Mouse (Mus musculus) Patski (cell line): ENCODE results near the gene Foxd1. TPM values are rescaled to one million over a fixed set of nuclear protein-coding genes. Genes with fewer than 3 reads are reported as not detected.
A peak's percentile ranks its signal among the peaks of the same experiment; 100 is the strongest.

ENCODE experiments used
- ATAC-seq: fragments of 100-300 bp; one replicate; pipeline ENCODE4 v1.8.0; 2021
- CTCF ChIA-PET: fragments of 350-600 bp; sonication (Branson Sonifier 250); formaldehyde crosslinking; loops from one replicate; lab custom pipeline; 2022; ENCODE audit warnings: inconsistent platforms; lab: Charles Lee
- POLR2A ChIA-PET: fragments of 350-600 bp; sonication (Branson Sonifier 250); formaldehyde crosslinking; loops from one replicate; lab custom pipeline; 2022; ENCODE audit warnings: antibody characterized with exemption, inconsistent platforms; lab: Charles Lee
- DNase-seq: peaks from one replicate; pipeline ENCODE4 v3.0.0-alpha.2; 2011; ENCODE audit warnings: low read depth, low spot score
- H3K27me3 ChIP-seq: fragments of 371-371 bp; one replicate; pipeline ENCODE4 v1.5.1; 2021
- CTCF ChIP-seq: fragments of 100-300 bp; IDR thresholded peaks from one replicate; pipeline ENCODE4 v1.5.1; 2021
- in situ Hi-C: fragments of 300-500 bp; cut with MboI; formaldehyde crosslinking; loops from 3 replicates; pipeline ENCODE4 v1.11.1; 2018; ENCODE audit warnings: low pct_unique_long_range_greater_than_20kb, mixed read lengths
- polyA plus RNA-seq: library from polyadenylated mRNA; unstranded; gene quantifications from one replicate; pipeline ENCODE4 v1.2.3, GENCODE M21; 2021

Foxd1 gene
- polyA plus RNA-seq, 1 experiment from 2014 or later, result 15.1 TPM

- ChIA-PET CTCF (no interaction called here), POLR2A (interaction anchor here (0.6 to 1.7 kb wide), 5 partner anchors 8 to 293 kb away, joined by 3 to 5 read pairs (median 3); no protein-coding TSS in a partner anchor)
- peak; percentile 87 for ATAC-seq
- no peak for TF ChIP-seq CTCF
- in situ Hi-C loops, result no loop called here
- H3K27me3 ChIP-seq, result no peaks in the 10 kb centered on the region
- DNase-seq, result peak; percentile 49
These were observed 37.4 kb upstream of the Foxd1 start, which contains the start of gene Btf3 for GRCm38 (mm10) chr13:98316480-98317245. Gene Btf3 (minus strand): TSS chr13:98317006.

- ChIA-PET CTCF (no interaction called here), POLR2A (interaction anchor here (0.8 to 1.7 kb wide), 3 partner anchors 9 to 39 kb away, joined by 3 to 5 read pairs (median 4); no protein-coding TSS in a partner anchor)
- H3K27me3 ChIP-seq, result no peaks in the 10 kb centered on the region
- TF ChIP-seq CTCF, result peak; percentile 59
- no peak for DNase-seq
- in situ Hi-C loops, result no loop called here
- ATAC-seq, result no peak
These were observed 36.8 kb upstream of the Foxd1 start for GRCm38 (mm10) chr13:98317246-98317677.

GRCm38 (mm10) chr13:98317911-98318310 lies 36.1 kb upstream of the Foxd1 start:
- CTCF ChIA-PET, result no interaction called here
- DNase-seq (no peak), ATAC-seq (no peak)
- no peak for TF ChIP-seq CTCF
- POLR2A ChIA-PET, result interaction anchor here (1.7 kb wide), 1 partner anchor 38 kb away, joined by 3 read pairs; no protein-coding TSS in a partner anchor
- in situ Hi-C loops, result no loop called here
- no peaks in the 10 kb centered on the region for H3K27me3 ChIP-seq

GRCm38 (mm10) chr13:98325034-98325433 lies 29.0 kb upstream of the Foxd1 start:
- no peaks in the 10 kb centered on the region for H3K27me3 ChIP-seq
- ChIA-PET POLR2A (no interaction called here), CTCF (interaction anchor here (0.7 kb wide), 1 partner anchor 12 kb away, joined by 3 read pairs; no protein-coding TSS in a partner anchor)
- in situ Hi-C loops, result no loop called here
- ATAC-seq (no peak), DNase-seq (no peak)
- no peak for TF ChIP-seq CTCF

- in situ Hi-C loops, result no loop called here
- H3K27me3 ChIP-seq, result no peaks in the 10 kb centered on the region
- DNase-seq (no peak), ATAC-seq (no peak)
- TF ChIP-seq CTCF, result peak; percentile 81
- CTCF ChIA-PET, result interaction anchor here (0.7 to 1.3 kb wide), 3 partner anchors 11 to 20 kb away, joined by 3 read pairs; no protein-coding TSS in a partner anchor
- POLR2A ChIA-PET, result interaction anchor here (0.9 kb wide), 1 partner anchor 15 kb away, joined by 5 read pairs; the partner anchor contains the start of gene Btf3
These were observed 21.9 kb upstream of the Foxd1 start for GRCm38 (mm10) chr13:98332106-98332505.

GRCm38 (mm10) chr13:98336205-98336604 lies 17.8 kb upstream of the Foxd1 start:
- no peaks in the 10 kb centered on the region for H3K27me3 ChIP-seq
- CTCF ChIA-PET, result no interaction called here
- POLR2A ChIA-PET, result no interaction called here
- DNase-seq, result no peak
- no peak for ATAC-seq
- in situ Hi-C loops, result no loop called here
- no peak for TF ChIP-seq CTCF

- ChIA-PET POLR2A (interaction anchor here (0.7 kb wide), 1 partner anchor 20 kb away, joined by 3 read pairs; no protein-coding TSS in a partner anchor), CTCF (no interaction called here)
These were observed 13.5 kb upstream of the Foxd1 start for GRCm38 (mm10) chr13:98340506-98340905.

GRCm38 (mm10) chr13:98349491-98349890 lies 4.6 kb upstream of the Foxd1 start:
- in situ Hi-C loops, result no loop called here
- ATAC-seq (no peak), DNase-seq (no peak)
- no peak for TF ChIP-seq CTCF
- H3K27me3 ChIP-seq, result no peaks in the 10 kb centered on the region
- POLR2A ChIA-PET, result interaction anchor here (0.6 kb wide), 1 partner anchor 171 kb away, joined by 3 read pairs; no protein-coding TSS in a partner anchor
- CTCF ChIA-PET, result interaction anchor here (2.0 kb wide), 1 partner anchor 51 kb away, joined by 7 read pairs; no protein-coding TSS in a partner anchor

More at GRCm38 (mm10) chr13:98340506-98340905, 13.5 kb upstream of the Foxd1 start:
- H3K27me3 ChIP-seq, result no peaks in the 10 kb centered on the region
- no peak for TF ChIP-seq CTCF
- ATAC-seq, result no peak
- no peak for DNase-seq
- in situ Hi-C loops, result no loop called here

- no peaks in the 10 kb centered on the region for H3K27me3 ChIP-seq
- POLR2A ChIA-PET, result interaction anchor here (0.8 kb wide), 1 partner anchor 35 kb away, joined by 3 read pairs; no protein-coding TSS in a partner anchor
- in situ Hi-C loops, result loop anchor here (10.0 kb wide), 1 partner anchor 143 kb away; the partner anchor contains the start of gene Gm10320
- ATAC-seq, result no peak
- CTCF ChIA-PET, result interaction anchor here (1.1 kb wide), 1 partner anchor 40 kb away, joined by 3 read pairs; no protein-coding TSS in a partner anchor
- no peak for TF ChIP-seq CTCF
- no peak for DNase-seq
These were observed 2.5 kb upstream of the Foxd1 start for GRCm38 (mm10) chr13:98351527-98351926.

- no peaks in the 10 kb centered on the region for H3K27me3 ChIP-seq
- DNase-seq (no peak), ATAC-seq (no peak)
- ChIA-PET CTCF (no interaction called here), POLR2A (no interaction called here)
- in situ Hi-C loops, result loop anchor here (10.0 kb wide), 1 partner anchor 142 kb away; the partner anchor contains the start of gene Gm10320
- TF ChIP-seq CTCF, result no peak
These were observed 1.6 kb upstream of the Foxd1 start for GRCm38 (mm10) chr13:98352381-98352975.
